Mouse (Mus musculus): ENCODE measurements at regions not wholly inside any gene's neighbourhood (a gene's known extent, or its start where the extent isn't known, plus 50 kb on each side); places are given as distances from the start of the nearest gene placed in this dataset.
A peak's percentile ranks its signal among the peaks of the same experiment; 100 is the strongest.

GRCm38 (mm10) chrX:167134250-167134649 lies 74.9 kb downstream of the Tmsb4x start:
- no peaks in the 10 kb centered on the region for H3K4me1 ChIP-seq (ENCODE audit: insufficient read depth, low read depth, low read length)
- H3K27ac ChIP-seq (ENCODE audit: low read length) = no peak overlapping the region
- WGBS = 91% methylated on average over 3 of the region's 3 CpGs
- no peak overlapping the region for H3K9ac ChIP-seq (replicated peaks; ENCODE audit: low read depth)
- H3K4me3 ChIP-seq (ENCODE audit: low read depth, low read length) = no peak overlapping the region
- ATAC-seq (no peak), DNase-seq (ENCODE audit: low spot score) (no peak)
- H3K4me2 ChIP-seq (replicated peaks; ENCODE audit: low read depth, low read length) = no peak overlapping the region
- TF ChIP-seq CTCF (IDR thresholded peaks at IDR 0.05) (no peak), EP300 (IDR thresholded peaks at IDR 0.05) (no peak)
- no peaks in the 10 kb centered on the region for H3K27me3 ChIP-seq (replicated peaks; ENCODE audit: insufficient read depth, low read length)
- H3K9me3 ChIP-seq (ENCODE audit: low read length) = no peaks in the 10 kb centered on the region
- H3K36me3 ChIP-seq (ENCODE audit: insufficient read depth, low read length) = no peaks in the 10 kb centered on the region

GRCm38 (mm10) chrX:167132989-167133395 lies 76.1 kb downstream of the Tmsb4x start:
- no peak overlapping the region for H3K9ac ChIP-seq (replicated peaks; ENCODE audit: low read depth)
- no peak overlapping the region for H3K4me2 ChIP-seq (replicated peaks; ENCODE audit: low read depth, low read length)
- ATAC-seq (no peak), DNase-seq (ENCODE audit: low spot score) (no peak)
- H3K4me3 ChIP-seq (ENCODE audit: low read depth, low read length) = no peak overlapping the region
- 53% methylated on average over 4 of the region's 4 CpGs for WGBS
- H3K27ac ChIP-seq (ENCODE audit: low read length) = no peak overlapping the region
- no peaks in the 10 kb centered on the region for H3K36me3 ChIP-seq (ENCODE audit: insufficient read depth, low read length)
- no peaks in the 10 kb centered on the region for H3K9me3 ChIP-seq (ENCODE audit: low read length)
- H3K4me1 ChIP-seq (ENCODE audit: insufficient read depth, low read depth, low read length) = no peaks in the 10 kb centered on the region
- H3K27me3 ChIP-seq (replicated peaks; ENCODE audit: insufficient read depth, low read length) = no peaks in the 10 kb centered on the region
- TF ChIP-seq EP300 (IDR thresholded peaks at IDR 0.05) = no peak
- TF ChIP-seq CTCF (IDR thresholded peaks at IDR 0.05) = no peak

DNA sequence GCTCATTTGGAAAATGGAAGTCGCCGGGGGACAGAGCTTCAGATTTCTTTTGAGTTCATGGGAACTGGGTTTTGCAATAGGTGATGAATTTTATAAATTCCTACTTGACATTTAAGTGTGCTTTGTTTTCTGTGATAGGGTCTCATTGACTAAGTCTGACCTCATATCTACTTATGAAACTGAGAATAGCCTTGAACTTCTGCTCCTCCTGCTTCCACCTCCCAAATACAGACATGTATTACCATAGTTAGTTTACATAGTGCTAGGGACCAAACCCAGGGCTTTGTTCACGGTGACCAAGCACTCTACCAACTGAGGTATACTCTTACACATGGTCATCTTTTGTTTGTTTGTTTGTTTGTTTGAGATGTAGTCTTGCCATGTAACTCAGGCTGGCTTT lies 77.8 kb downstream of the Tmsb4x start:
- H3K9ac ChIP-seq (replicated peaks; ENCODE audit: low read depth) = no peak overlapping the region
- no peak overlapping the region for H3K27ac ChIP-seq (ENCODE audit: low read length)
- no peak overlapping the region for H3K4me3 ChIP-seq (ENCODE audit: low read depth, low read length)
- H3K36me3 ChIP-seq (ENCODE audit: insufficient read depth, low read length) = no peaks in the 10 kb centered on the region
- DNase-seq (ENCODE audit: low spot score) = peak; percentile 43
- ATAC-seq = 0 out of 2 replicates have a peak, but pooled peaks have one; percentile 28
- H3K9me3 ChIP-seq (ENCODE audit: low read length) = no peaks in the 10 kb centered on the region
- 58% methylated on average over 3 of the region's 3 CpGs for WGBS
- TF ChIP-seq EP300 (IDR thresholded peaks at IDR 0.05) (no peak), CTCF (IDR thresholded peaks at IDR 0.05) (no peak)
- no peak overlapping the region for H3K4me2 ChIP-seq (replicated peaks; ENCODE audit: low read depth, low read length)
- no peaks in the 10 kb centered on the region for H3K27me3 ChIP-seq (replicated peaks; ENCODE audit: insufficient read depth, low read length)
- no peaks in the 10 kb centered on the region for H3K4me1 ChIP-seq (ENCODE audit: insufficient read depth, low read depth, low read length)

GRCm38 (mm10) chrX:167130601-167131000 lies 78.5 kb downstream of the Tmsb4x start:
- TF ChIP-seq CTCF (IDR thresholded peaks at IDR 0.05) (no peak), EP300 (IDR thresholded peaks at IDR 0.05) (peak; percentile 63)
- Histone ChIP-seq H3K27me3 (replicated peaks; ENCODE audit: insufficient read depth, low read length) (no peaks in the 10 kb centered on the region), H3K4me1 (ENCODE audit: insufficient read depth, low read depth, low read length) (no peaks in the 10 kb centered on the region), H3K4me3 (ENCODE audit: low read depth, low read length) (no peak overlapping the region), H3K36me3 (ENCODE audit: insufficient read depth, low read length) (no peaks in the 10 kb centered on the region), H3K9me3 (ENCODE audit: low read length) (no peaks in the 10 kb centered on the region), H3K4me2 (replicated peaks; ENCODE audit: low read depth, low read length) (no peak overlapping the region), H3K27ac (ENCODE audit: low read length) (no peak overlapping the region), H3K9ac (replicated peaks; ENCODE audit: low read depth) (no peak overlapping the region)
- ATAC-seq (peak; percentile 83), DNase-seq (ENCODE audit: low spot score) (peak; percentile 69)
- 38% methylated on average over 5 of the region's 5 CpGs for WGBS

DNA sequence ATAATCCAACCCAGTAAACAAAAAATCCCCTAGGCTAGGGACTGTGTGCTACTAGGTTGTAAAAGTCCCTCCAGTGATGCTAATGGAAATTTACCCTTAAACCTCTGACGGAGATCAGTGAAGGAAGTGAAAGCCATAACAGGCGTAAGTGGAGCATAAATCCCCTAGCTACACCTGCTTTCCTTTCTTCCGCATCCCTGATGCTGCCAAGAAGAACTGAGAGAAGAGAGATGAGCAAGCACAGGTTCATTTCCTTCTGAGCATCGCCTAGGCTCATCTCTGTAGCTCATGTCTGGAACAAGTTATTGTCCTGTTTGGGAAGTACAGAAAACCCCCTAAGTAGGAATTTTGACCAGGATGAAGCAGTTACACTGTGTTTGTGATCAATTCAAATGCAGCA lies 89.8 kb downstream of the Tmsb4x start:
- no peaks in the 10 kb centered on the region; the same call in 1 of the 2 replicates for H3K27me3 ChIP-seq (replicated peaks; ENCODE audit: insufficient read depth, low read length)
- no peaks in the 10 kb centered on the region for H3K36me3 ChIP-seq (ENCODE audit: insufficient read depth, low read length)
- ATAC-seq (no peak), DNase-seq (ENCODE audit: low spot score) (no peak)
- H3K4me3 ChIP-seq (ENCODE audit: low read depth, low read length) = no peak overlapping the region
- 86% methylated on average over 4 of the region's 4 CpGs for WGBS
- H3K9me3 ChIP-seq (ENCODE audit: low read length) = no peaks in the 10 kb centered on the region
- no peaks in the 10 kb centered on the region for H3K4me1 ChIP-seq (ENCODE audit: insufficient read depth, low read depth, low read length)
- no peak overlapping the region for H3K27ac ChIP-seq (ENCODE audit: low read length)
- H3K4me2 ChIP-seq (replicated peaks; ENCODE audit: low read depth, low read length) = no peak overlapping the region
- TF ChIP-seq EP300 (IDR thresholded peaks at IDR 0.05) (no peak), CTCF (IDR thresholded peaks at IDR 0.05) (no peak)
- H3K9ac ChIP-seq (replicated peaks; ENCODE audit: low read depth) = no peak overlapping the region

DNA sequence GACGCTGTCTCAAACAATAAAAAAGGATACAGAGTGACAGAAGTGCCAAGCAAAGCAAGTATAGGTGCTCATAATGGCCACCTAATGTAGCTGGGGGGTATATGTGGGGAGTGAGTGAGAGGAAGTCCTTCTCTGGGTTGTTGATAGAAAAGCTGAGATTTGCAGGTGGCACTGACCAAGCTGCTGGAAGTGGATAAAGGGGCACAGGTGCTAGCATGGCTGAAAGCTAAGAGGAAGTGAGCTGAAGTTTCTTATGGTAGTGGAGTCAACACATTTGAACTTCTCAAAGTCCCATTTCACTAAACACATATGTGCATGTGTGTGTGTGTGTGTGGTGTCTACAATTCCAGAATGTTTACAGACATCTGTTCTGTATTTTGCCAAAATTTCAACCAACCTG lies 94.0 kb downstream of the Tmsb4x start:
- H3K4me1 ChIP-seq (ENCODE audit: insufficient read depth, low read depth, low read length) = no peaks in the 10 kb centered on the region
- no peak for TF ChIP-seq CTCF (IDR thresholded peaks at IDR 0.05)
- no peak for TF ChIP-seq EP300 (IDR thresholded peaks at IDR 0.05)
- no peak overlapping the region for H3K4me3 ChIP-seq (ENCODE audit: low read depth, low read length)
- no peak overlapping the region for H3K27ac ChIP-seq (ENCODE audit: low read length)
- DNase-seq (ENCODE audit: low spot score) = no peak
- no peaks in the 10 kb centered on the region for H3K36me3 ChIP-seq (ENCODE audit: insufficient read depth, low read length)
- 88% methylated on average over 1 of the region's 1 CpGs for WGBS
- H3K9ac ChIP-seq (replicated peaks; ENCODE audit: low read depth) = no peak overlapping the region
- no peak for ATAC-seq
- no peak overlapping the region for H3K4me2 ChIP-seq (replicated peaks; ENCODE audit: low read depth, low read length)
- no peaks in the 10 kb centered on the region for H3K27me3 ChIP-seq (replicated peaks; ENCODE audit: insufficient read depth, low read length)
- no peaks in the 10 kb centered on the region for H3K9me3 ChIP-seq (ENCODE audit: low read length)
